Mouse (Mus musculus): ENCODE data around the gene Fmnl2.

GRCm38 (mm10) chr2:53125998-53126397 is 268.3 kb downstream of the Fmnl2 start:
- TF ChIP-seq GATA1 (IDR thresholded peaks at IDR 0.05; ENCODE audit: low read length) (no peak), TAL1 (IDR thresholded peaks at IDR 0.05; ENCODE audit: low read length) (no peak)
